Mouse (Mus musculus) cerebellum, adult 9-11 months (tissue): ENCODE data around the gene Arhgef10l.
"Not testable (repeated sequence)": the region's sequence is repeated elsewhere in the genome, so short reads cannot be mapped to it uniquely, and the experiment has no call there.

Experiments used
- DNase-seq: peaks from one replicate; pipeline ENCODE4 v3.0.0; 2022

The Arhgef10l gene

DNA sequence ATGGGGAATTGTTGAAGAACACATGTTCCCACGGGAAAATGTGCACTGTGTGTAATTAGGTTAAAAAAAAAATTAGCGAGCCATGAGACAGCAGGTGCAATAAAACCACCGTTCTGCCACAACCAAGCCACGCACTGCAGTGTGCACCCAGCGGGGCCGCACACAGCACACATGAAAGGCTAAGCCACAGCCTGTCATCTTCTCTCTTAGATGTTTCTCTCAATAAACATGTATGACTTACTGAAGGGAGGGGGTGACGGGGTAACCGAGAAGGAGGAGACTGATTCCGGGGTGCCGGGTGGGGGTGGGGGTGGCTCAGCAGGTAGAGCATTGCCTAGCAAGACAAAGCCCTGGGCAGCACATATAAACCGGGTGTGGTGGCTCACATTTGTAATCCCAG, 64.7 kb downstream of the Arhgef10l start:
- no peak for DNase-seq

DNA sequence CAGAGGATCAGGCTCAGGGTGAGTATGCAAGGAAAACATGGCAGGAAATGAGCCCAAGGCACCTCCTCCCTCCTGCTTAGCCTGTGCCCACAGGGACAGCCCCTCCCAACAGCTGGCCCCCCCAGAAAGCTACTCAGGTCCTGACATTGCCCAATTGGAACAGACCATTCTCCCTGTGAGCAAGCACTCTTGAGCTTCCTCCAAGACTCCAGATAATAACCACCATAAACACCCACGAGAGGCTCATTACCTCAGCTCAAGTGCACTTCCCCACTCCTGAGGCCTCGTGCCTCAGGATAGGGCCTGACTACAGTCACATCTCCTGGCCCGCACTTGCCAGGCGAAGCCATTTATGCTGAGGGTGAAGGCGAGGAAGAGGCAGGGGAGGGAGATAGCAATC, 67.0 kb downstream of the Arhgef10l start:
- DNase-seq = no peak

DNA sequence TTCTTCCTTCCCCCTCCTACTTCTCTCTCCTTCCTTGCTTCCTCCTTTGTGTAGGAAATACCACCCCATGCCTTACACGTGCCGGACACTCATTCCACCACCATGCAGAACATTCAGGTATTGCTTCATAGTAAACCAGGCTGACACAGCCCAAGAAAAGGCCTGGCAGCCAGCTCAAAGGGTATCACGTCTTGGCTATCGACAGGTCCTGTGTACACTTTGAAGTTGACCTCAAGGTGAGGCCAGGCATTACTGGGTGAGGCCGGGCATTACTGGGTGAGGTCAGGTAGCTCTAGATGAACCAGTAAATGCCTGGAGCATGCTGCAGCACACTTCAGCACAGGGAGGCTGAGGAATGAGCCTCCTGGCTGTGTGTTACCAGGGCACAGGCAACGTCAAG, 67.9 kb downstream of the Arhgef10l start:
- no peak for DNase-seq

DNA sequence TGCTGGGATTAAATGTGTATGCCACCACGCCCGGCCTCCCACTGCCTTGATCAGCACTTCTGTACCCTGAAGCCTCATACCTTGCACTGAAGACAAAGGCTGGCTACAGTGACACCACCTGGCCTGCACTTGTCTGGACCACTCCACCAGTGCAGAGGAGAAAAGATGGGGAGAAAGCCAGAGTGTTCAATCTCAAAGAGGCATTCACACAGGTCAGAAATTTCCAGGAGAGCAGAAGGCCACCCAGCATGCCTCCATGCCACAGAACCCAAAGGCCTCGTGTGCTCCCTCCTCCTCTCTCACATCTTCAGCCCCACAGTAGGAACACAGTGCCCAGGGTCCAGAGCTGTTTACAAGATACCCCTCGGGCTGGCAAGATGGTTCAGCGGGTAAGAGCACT, 68.4 kb downstream of the Arhgef10l start:
- DNase-seq = no peak

DNA sequence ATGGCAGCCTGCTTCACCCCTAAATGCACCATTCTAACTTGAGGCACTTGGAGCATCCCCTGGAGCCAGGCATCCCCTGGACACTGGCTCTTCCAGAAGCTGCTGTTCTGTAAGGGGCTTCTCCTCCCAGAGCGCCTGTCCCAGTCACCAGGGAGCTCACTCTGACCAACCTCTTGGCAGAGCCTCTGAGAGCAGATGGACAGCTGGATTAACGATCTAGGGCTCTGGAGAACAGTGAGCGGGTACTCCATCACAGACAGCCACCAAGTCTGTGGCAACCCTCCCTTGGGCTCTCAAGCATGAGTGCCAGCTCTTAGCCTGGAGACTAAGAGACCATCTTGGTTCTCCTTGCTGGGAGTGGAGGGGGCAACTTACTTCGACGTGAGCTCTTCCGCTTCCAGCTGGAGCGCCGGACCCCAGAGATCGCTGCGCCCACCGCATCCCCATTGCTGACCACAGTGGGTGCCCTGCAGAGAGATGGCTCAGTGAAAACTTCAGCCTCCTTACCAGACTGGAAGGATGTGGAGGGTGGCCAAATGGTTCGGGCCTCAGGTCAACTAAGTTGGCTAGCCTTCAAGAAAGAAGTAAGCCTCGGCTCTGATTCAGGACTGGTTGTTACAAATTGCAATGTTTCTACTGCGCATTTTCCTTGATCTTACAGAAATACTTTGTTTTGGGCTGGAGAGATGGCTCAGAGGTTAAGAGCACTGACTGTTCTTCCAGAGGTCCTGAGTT, 71.9 kb downstream of the Arhgef10l start:
- DNase-seq = no peak

DNA sequence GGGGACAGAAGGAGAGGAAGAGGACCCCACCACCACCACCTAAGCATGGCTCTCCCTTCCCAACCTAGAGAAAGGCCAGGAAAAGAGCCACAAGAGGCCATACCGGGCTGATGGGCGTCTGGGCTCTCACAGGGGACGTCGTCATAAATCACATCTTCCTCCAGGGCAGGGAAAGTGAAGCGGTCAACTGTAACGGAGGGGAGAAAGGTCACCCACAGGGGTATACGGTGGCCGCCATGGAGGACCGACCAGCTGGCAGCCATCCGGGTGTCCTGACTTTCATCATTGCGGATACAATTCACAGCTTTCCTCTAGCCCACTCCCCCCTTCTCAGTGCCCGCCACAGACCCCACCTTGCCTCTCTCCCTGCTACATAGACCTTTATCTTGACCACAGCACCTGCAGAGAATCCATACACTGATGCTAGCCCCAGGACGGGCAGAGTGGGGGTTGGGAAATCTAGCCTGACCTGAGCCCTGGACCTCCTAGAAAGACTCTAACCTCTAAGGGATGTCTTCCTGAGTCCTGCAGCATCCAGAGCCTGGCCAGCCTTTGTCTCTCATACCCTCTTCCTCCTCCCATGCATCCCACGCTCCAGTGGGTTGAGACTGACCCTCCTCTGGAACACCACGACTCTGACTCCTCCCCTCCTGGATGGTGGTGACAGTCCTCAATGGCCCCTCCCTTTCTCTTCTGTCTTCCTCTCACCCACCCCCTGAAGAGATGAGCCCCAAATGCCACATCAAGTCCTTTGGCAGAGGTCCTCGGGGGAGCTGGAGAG, 72.6 kb downstream of the Arhgef10l start:
- DNase-seq = no peak

DNA sequence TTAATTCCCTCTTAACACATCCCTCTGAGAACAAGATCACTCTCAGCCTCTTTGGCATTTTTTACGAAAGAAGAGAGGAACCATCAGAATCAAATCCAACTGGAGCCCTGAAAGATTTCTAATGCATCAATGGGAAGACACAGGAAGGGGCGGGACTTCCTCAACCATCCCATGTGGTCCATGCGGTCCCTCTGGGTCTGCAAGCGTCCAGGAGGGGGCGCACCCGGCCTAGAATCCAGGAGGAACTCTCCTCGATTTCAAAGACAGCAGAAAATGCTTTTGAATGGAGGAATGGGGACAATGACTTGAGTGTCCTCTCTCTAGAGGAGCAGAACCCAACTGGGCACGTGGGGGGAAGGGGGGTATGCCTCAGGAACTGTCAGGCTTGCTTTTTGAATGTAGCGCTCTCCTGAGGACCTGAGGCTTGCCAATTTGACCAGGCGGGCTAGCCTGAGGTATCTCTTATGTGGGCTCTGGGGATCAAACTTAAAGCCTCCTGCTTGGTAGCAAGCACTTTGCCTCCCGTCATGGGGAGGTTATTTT, 73.5 kb downstream of the Arhgef10l start:
- peak; percentile 79 for DNase-seq

DNA sequence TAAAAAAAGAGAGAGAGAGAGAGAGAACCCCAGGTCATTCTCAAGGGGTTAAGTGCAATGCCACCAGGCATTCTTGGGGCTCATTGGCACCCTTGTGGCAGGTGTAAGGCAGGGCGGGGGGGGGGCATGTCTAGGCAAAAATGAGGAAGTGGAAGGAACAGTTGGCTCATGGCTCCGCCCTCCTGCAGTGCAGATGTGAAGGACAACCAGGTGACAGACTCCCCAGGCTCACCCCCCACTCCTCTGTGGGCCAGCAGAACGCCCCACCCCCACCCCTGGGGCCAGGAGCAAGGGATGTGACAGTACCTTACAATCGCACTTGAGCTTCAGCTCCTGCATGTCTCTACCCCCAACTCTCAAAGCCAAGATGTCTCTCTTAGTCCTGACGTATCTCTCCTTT, 79.3 kb downstream of the Arhgef10l start:
- no peak for DNase-seq

DNA sequence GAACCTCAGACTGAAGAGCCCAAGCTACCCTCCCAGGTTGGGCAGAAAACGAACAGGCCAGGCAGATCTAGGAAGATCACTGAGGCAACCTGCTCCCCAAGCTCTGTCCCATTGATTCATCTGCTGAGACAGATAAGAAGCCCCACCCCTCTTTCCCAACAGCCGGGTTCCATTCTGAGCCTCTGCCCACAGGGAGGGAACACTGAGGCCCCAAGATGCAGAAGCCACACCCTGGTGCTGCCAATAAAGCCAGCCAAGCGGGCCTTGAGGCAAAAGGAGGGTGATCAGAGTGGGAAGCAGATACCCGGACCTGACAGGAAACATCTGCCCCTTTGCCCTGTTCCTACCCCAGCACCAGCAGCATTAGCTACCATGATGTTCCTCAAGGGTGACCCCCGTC, 81.6 kb downstream of the Arhgef10l start:
- no peak for DNase-seq

DNA sequence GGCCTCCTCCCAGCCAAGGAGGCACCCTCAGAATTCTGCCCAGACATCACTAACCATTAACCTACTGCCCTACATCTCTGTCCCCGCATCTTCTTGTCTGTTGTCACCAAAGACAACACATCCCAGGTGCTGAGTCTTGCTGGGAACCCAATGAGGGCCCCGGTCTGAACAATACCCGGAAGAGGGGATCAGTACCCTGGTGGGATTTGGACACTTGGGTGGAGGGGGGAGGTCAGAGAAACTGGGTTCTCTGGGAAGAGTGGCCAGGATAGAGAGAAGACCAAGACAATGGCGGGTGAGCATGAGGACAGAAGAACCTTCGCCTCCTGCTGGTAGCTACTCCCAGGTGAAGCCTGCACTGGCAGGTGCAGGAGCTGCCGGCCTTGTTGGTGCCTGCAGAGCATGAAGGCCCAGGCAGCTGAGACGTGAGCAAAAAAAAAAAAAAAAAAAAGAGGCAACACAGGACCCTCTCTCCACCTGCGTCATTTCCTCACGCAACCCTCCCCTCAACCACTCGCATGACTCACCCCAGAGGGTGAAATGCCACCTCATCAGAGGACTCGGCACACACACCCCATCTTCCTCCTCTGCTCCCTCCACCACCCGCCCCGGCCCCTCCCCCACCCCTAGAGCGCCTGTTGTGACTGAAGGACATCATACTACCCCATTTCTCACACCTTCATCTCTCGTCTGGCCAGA, 83.3 kb downstream of the Arhgef10l start:
- no peak for DNase-seq

DNA sequence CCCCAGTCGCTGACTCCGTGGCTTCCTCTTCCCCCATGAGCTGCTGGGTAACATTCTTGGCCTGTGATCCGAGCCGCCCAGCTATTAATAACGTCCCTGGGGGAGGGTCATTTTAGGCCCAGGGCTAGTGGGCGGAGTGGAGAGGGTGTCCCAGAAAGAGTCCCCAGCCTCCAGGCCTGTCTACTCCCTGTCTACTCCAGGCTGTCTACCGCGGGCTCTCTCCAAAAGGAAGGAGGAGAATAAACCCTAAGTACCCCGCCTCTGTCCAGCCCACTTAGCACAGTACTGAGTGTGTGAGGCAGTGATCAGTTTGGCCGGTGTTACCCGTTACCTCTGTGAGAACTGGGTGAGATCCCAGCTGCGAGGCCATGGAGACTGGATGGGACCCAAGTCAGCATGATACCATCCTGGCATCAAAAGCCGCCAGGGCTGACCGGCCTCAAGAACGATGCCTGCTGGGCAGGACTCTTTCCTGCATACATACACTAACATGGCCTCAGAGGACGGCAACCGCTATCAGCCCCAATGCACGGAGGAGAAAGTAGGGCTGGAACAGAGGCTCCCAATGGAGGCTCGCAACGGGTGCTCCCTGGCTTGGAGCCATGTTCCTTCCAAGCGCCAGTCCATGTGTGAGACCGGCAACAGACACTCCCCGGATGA, 84.0 kb downstream of the Arhgef10l start:
- peak; percentile 63 for DNase-seq

DNA sequence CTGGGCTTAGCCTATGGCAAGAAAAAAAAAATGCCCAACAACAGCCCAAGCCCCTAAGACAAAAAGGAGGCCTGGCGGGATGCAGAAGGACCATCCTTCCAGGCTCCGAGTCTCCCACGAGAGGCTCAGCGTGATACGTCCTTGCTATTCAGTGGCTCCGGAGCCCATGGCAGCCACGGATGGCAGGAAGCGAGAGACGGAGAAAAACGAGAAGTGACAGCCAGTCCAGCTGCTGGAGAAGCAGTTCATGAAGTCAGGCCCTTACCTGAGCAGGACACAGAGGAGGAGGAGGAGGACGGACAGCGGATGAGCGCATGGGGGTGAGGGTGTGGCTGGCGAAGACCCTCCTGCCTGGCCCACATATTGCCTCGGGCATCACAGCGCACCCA, 84.5 kb downstream of the Arhgef10l start:
- DNase-seq = no peak

DNA sequence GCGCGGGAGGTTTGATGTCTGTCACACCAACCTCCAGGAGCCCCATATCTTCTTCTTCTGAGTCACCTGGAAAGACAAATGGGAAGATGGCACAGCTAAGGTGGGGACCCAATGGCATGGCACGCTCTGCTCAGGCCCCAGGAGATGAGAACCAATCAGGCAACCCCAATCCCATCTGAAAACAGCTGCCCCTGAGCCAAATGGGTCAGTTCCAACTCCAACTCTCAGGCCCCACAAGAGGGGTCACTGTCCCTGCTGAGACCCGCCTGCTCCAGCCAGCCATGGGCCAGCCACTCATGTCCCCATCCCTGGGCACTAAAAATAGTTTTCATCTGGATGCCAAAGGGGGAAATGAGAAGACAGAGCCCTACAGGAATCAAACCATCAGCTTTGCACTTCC, 84.9 kb downstream of the Arhgef10l start:
- DNase-seq = peak; percentile 55

DNA sequence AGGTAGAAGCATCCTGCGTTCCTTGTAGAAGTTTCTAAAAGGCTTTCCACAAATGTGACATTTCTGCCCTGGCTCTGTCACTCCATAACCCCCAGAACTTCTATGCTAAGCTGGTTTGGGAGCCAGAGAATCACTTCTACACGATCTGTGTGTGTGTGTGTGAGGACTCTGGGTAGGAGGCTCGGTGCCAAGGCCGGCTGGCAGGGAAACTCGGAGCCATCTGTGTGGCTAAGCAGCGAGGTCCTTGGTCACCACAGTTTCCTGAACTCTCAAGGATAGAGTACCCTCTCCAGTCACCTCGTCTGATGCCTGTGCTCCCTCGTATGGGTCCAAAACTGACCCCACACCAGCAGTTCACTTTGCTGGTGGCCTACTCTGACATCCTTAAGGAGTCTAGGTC, 86.2 kb downstream of the Arhgef10l start:
- peak; percentile 89 for DNase-seq

DNA sequence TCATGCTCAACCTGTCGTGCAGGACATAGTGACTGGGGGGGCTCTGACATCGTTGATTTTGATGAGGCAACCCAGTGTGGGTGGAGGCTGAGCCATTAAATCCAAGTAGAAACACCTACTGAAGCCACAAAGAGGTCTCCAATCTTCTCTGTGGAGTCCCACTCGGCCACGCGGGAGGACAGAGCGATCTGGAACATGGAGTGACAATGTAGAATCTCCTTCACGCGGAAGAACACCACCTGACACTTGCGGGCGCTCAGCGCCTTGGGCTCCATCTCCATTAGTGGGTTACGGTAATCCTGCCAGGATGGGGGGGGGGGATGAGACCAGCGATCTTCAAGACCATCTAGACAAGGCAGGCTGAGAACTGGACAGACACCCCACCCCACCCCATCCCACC, 86.7 kb downstream of the Arhgef10l start:
- DNase-seq = peak; percentile 52

DNA sequence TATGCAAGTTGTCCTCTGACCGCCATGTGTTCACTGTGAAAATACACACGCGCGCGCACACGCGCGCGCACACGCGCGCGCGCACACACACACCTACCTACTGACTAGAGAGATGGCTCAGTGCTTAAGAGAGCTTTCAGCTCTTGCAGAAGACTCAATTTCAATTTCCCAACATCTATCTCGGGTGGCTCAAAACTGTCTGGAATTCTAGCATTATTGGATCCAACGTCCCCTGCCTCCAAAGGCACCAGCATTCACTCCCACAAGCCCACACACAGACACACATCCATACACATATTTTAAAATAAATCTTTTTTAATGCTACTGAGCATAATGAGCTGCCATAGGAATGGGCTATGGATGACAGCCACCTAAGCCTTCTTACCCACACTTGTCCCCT, 89.2 kb downstream of the Arhgef10l start:
- no peak for DNase-seq

DNA sequence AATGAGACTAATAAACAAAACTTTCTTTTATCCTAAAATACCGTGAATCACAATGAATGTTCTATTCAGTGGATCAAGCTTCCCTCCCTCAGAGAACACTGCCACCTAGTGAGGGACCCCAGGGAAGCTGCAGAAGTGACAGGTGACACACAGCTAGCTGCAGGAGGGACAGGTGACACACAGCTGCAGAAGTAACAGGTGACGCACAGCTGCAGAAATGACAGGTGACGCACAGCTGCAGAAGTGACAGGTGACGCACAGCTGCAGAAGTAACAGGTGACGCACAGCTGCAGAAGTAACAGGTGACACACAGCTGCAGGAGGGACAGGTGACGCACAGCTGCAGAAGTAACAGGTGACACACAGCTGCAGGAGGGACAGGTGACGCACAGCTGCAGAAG, 90.9 kb downstream of the Arhgef10l start:
- DNase-seq = not testable (repeated sequence)

DNA sequence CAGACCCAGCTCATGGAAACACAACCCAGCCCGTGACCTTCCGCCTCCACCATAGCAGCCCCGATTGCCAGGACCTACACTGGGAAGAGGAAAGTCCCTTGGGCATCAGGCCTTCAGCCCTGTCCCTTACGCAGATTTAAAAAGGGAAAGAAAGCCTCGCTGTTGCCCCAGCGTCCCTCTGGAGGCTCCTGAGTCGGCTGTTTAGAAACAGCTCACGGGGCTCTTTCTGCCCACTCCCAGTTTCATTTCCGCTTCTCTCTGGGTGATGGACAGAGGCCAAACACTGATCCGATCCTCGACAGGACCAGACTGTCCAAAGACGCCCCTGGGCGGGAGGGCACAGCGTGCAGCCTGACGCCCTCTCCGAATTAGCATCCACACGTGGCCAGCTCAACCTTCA, 93.4 kb downstream of the Arhgef10l start:
- no peak for DNase-seq

DNA sequence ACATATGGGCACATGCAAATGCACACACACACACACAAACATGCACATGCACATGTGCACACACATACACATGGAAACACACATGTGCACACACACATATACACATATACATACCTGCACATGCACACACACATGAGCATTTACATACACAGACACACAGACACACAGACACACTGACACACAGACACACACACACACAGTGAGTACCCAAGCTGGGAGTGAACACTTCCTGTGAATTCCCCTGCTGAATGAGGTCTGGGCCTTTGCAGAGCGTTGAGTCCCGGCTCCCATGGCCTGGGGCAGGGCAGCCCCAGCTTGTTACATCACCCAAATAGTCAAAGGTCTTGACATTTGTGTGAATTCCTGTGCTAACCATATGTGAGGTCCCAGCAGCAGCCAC, 96.4 kb downstream of the Arhgef10l start:
- no peak for DNase-seq

DNA sequence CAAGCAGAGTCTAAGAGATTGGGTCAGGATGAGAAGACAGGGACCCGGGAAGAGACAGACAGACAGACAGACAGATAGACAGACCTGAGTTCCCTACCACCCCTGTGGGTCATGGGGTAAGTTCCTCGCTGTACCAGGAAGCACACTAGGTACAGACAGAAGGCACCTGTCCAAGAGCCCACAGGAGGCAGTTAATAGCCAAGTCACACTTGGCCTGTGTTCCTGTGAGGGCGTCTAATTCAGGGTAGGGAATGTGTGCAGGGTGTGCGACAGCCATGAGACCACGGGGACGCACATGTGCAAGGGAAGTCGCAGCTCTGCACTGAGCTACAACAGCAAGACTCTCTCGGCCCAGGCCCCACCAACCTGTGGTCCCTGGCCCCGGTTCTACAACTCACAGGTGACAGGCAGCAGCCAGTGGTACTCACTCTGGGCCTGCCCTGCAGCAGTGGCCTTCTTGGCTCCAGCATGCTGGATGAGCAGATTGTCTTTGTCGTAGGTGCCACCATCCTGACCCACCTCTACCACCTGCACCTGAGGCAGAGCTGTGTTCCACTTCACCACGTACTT, 97.8 kb downstream of the Arhgef10l start:
- peak; percentile 72 for DNase-seq

DNA sequence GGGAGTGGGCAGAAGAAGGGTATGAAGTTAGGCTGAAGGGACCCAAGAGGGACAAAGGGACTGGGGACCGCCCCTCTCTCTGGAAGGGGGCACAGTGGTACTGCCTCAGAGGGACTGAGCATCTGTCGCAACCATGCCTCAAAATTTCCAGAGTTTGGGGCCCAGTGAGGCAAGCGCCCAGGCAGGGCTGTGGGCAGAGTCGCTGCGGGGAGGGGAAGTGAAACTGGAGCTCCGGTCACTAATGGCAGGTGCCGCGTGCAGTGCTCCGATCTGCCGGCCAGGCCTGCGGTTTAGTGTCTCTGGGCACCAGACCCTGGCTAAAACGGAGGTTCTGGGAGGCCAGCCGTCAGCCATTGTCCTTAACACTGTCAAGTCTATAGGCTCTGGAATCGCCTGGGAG, 99.0 kb downstream of the Arhgef10l start:
- DNase-seq = no peak

DNA sequence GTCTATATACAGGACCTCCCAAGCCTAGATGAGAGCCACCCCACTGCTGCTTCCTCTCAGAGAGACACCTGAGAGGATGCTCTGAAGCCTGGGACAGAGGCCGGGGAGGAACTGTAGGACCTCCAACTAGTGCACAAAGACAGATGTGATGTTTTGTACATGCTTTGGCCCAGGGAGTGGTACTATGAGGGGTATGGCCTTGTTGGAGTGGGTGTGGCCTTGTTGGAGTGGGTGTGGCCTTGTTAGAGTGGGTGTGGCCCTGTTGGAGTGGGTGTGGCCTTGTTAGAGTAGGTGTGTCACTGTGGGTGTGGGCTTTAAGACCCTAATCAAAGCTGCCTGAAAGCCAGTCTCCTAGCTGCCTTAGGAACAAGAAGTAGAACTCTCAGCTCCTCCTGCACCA, 101.4 kb downstream of the Arhgef10l start:
- not testable (repeated sequence) for DNase-seq
